8 mouse cellular contexts compared by ENCODE assay signal in genomic region chr2:104712486-104712809, GRCm38 (mm10). TPM values are rescaled to one million over a fixed set of nuclear protein-coding genes. Genes with fewer than 3 reads are reported as not detected.
DNase-seq lines count a peak whose midpoint lies in the region; ATAC-seq and TF ChIP-seq lines count a peak whose summit lies in the region.

No protein-coding gene starts in this region.

- DNase-seq in lung, embryonic 14.5 days: no peak
- DNase-seq in lung, postnatal 4 days: no peak
- DNase-seq in limb, embryonic 10.5 days (ENCODE audit: low spot score): no peak
- DNase-seq in thymus, postnatal 10 days (ENCODE audit: low spot score in 2 of 2): no peak
- DNase-seq in cerebellum, adult 18-20 months: no peak

- 1% methylated on average over 7 of the region's 7 CpGs for WGBS in lung, embryonic 14.5 days
- WGBS in embryonic facial prominence, embryonic 15.5 days: 2% methylated on average over 7 of the region's 7 CpGs
- WGBS in limb, embryonic 10.5 days: 5% methylated on average over 7 of the region's 7 CpGs
- 3% methylated on average over 7 of the region's 7 CpGs for WGBS in neural tube, embryonic 14.5 days

- peaks cover 7% of the 10 kb centered on the region for H3K4me1 ChIP-seq in lung, embryonic 14.5 days (ENCODE audit: insufficient read depth)
- H3K4me1 ChIP-seq in embryonic facial prominence, embryonic 15.5 days: peaks cover 13% of the 10 kb centered on the region; the same call in 1 of the 2 replicates
- peaks cover 19% of the 10 kb centered on the region for H3K4me1 ChIP-seq in limb, embryonic 10.5 days
- no peaks in the 10 kb centered on the region for H3K4me1 ChIP-seq in neural tube, embryonic 14.5 days (ENCODE audit: control insufficient read depth, insufficient read depth, low read length)

- H3K36me3 ChIP-seq in lung, embryonic 14.5 days (ENCODE audit: insufficient read depth): no peaks in the 10 kb centered on the region
- no peaks in the 10 kb centered on the region for H3K36me3 ChIP-seq in embryonic facial prominence, embryonic 15.5 days
- H3K36me3 ChIP-seq in limb, embryonic 10.5 days: no peaks in the 10 kb centered on the region
- H3K36me3 ChIP-seq in neural tube, embryonic 14.5 days (ENCODE audit: control insufficient read depth, insufficient read depth, low read length): no peaks in the 10 kb centered on the region

- H3K9me3 ChIP-seq in lung, embryonic 14.5 days (ENCODE audit: low read depth, low read length): no peaks in the 10 kb centered on the region
- no peaks in the 10 kb centered on the region for H3K9me3 ChIP-seq in embryonic facial prominence, embryonic 15.5 days (replicated peaks)
- H3K9me3 ChIP-seq in limb, embryonic 10.5 days (replicated peaks): no peaks in the 10 kb centered on the region
- H3K9me3 ChIP-seq in neural tube, embryonic 14.5 days (ENCODE audit: control insufficient read depth, low read length): no peaks in the 10 kb centered on the region

- TF ChIP-seq CTCF in lung, embryonic 14.5 days (IDR thresholded peaks at IDR 0.05; ENCODE audit: low read depth): no peak

- H3K4me2 ChIP-seq in lung, embryonic 14.5 days: peak overlapping the region; percentile 63
- H3K4me2 ChIP-seq in embryonic facial prominence, embryonic 15.5 days (replicated peaks): peak overlapping the region; percentile 71
- H3K4me2 ChIP-seq in neural tube, embryonic 14.5 days (ENCODE audit: low read depth, low read length): peak overlapping the region; percentile 55

- no peak; the same call in 1 of the 2 replicates for ATAC-seq in lung, embryonic 14.5 days (ENCODE audit: insufficient read depth)
- ATAC-seq in embryonic facial prominence, embryonic 15.5 days (ENCODE audit: insufficient number of reproducible peaks, low FRiP score, low TSS enrichment, low read depth): peak; percentile 20; the same call in 1 of the 2 replicates
- ATAC-seq in neural tube, embryonic 14.5 days (ENCODE audit: low read depth): no peak
- no peak for ATAC-seq in cerebellum, adult (ENCODE audit: insufficient number of reproducible peaks, low FRiP score, low TSS enrichment)

- peak overlapping the region; percentile 71; the same call in 1 of the 2 replicates for H3K27ac ChIP-seq in lung, embryonic 14.5 days (ENCODE audit: low read depth)
- H3K27ac ChIP-seq in embryonic facial prominence, embryonic 15.5 days (replicated peaks): peak overlapping the region; percentile 86
- H3K27ac ChIP-seq in limb, embryonic 10.5 days: peak overlapping the region; percentile 96
- peak overlapping the region; percentile 83 for H3K27ac ChIP-seq in neural tube, embryonic 14.5 days (ENCODE audit: low read depth, low read length)

- H3K27me3 ChIP-seq in lung, embryonic 14.5 days (ENCODE audit: insufficient read depth, low read length): no peaks in the 10 kb centered on the region
- H3K27me3 ChIP-seq in embryonic facial prominence, embryonic 15.5 days: no peaks in the 10 kb centered on the region
- H3K27me3 ChIP-seq in limb, embryonic 10.5 days (ENCODE audit: low read depth, poor library complexity, severe bottlenecking): peaks cover 22% of the 10 kb centered on the region
- H3K27me3 ChIP-seq in neural tube, embryonic 14.5 days (ENCODE audit: control insufficient read depth, insufficient read depth, low read length): no peaks in the 10 kb centered on the region

- H3K4me3 ChIP-seq in lung, embryonic 14.5 days (ENCODE audit: low read depth, low read length): peak overlapping the region; percentile 68
- peak overlapping the region; percentile 78 for H3K4me3 ChIP-seq in embryonic facial prominence, embryonic 15.5 days (replicated peaks)
- H3K4me3 ChIP-seq in limb, embryonic 10.5 days: peak overlapping the region; percentile 96
- peak overlapping the region; percentile 67 for H3K4me3 ChIP-seq in neural tube, embryonic 14.5 days (ENCODE audit: low read depth, low read length)

- H3K9ac ChIP-seq in lung, embryonic 14.5 days: peak overlapping the region; percentile 71
- peak overlapping the region; percentile 41 for H3K9ac ChIP-seq in embryonic facial prominence, embryonic 15.5 days
- peak overlapping the region; percentile 92 for H3K9ac ChIP-seq in neural tube, embryonic 14.5 days (replicated peaks; ENCODE audit: low read depth, low read length)

RNA-seq across cellular contexts. Expression of gene Tcp11l1, which starts 0.5 kb away (rescaled TPM):
- polyA plus RNA-seq in lung, embryonic 14.5 days (2014; fragmentation: Nextera tagmentation; extraction: Ambion mirVana): 36.5 and 39.8 TPM in 2 replicates
- polyA plus RNA-seq in embryonic facial prominence, embryonic 15.5 days (2015; fragmentation: Nextera tagmentation; extraction: Ambion mirVana): 39.2 and 41.4 TPM in 2 replicates
- polyA plus RNA-seq in limb, embryonic 10.5 days (2016; fragmentation: Nextera tagmentation; extraction: Ambion mirVana): 35.0 and 52.5 TPM in 2 replicates
- polyA plus RNA-seq in neural tube, embryonic 14.5 days (2014; fragmentation: Nextera tagmentation; extraction: Ambion mirVana): 65.2 and 75.8 TPM in 2 replicates

RNA-seq across cellular contexts. Expression of gene Pin1rt1, which starts 3.7 kb away (rescaled TPM):
- not detected in 2 replicates for polyA plus RNA-seq in lung, embryonic 14.5 days (2014; fragmentation: Nextera tagmentation; extraction: Ambion mirVana)
- 0.24 TPM in 1 of 2 replicates, not detected in the other for polyA plus RNA-seq in embryonic facial prominence, embryonic 15.5 days (2015; fragmentation: Nextera tagmentation; extraction: Ambion mirVana)
- polyA plus RNA-seq in limb, embryonic 10.5 days (2016; fragmentation: Nextera tagmentation; extraction: Ambion mirVana): 0.13 TPM in 1 of 2 replicates, not detected in the other
- 0.29 TPM in 1 of 2 replicates, not detected in the other for polyA plus RNA-seq in neural tube, embryonic 14.5 days (2014; fragmentation: Nextera tagmentation; extraction: Ambion mirVana)

RNA-seq across cellular contexts. Expression of gene Depdc7, which starts 30.2 kb away (rescaled TPM):
- polyA plus RNA-seq in lung, embryonic 14.5 days (2014; fragmentation: Nextera tagmentation; extraction: Ambion mirVana): 7.6 and 8.1 TPM in 2 replicates
- 7.7 and 9.0 TPM in 2 replicates for polyA plus RNA-seq in embryonic facial prominence, embryonic 15.5 days (2015; fragmentation: Nextera tagmentation; extraction: Ambion mirVana)
- polyA plus RNA-seq in limb, embryonic 10.5 days (2016; fragmentation: Nextera tagmentation; extraction: Ambion mirVana): 1.8 and 2.7 TPM in 2 replicates
- polyA plus RNA-seq in neural tube, embryonic 14.5 days (2014; fragmentation: Nextera tagmentation; extraction: Ambion mirVana): 0.70 and 1.2 TPM in 2 replicates

Comparison
In these comparisons a context has a peak if more than half of its experiments do, and no peak if none do; other contexts are left out.
1. H3K9ac ChIP-seq: peak in every context shown above with its lines; median percentile 92 in neural tube, embryonic 14.5 days; 71 in lung, embryonic 14.5 days; 41 in embryonic facial prominence, embryonic 15.5 days.